Mouse (Mus musculus) brain, embryonic 14.5 days (tissue): ENCODE data around the gene Taar6.

ENCODE experiments used
- CTCF ChIP-seq: fragments of 200-500 bp; IDR thresholded peaks from 2 replicates; pipeline ENCODE4 v1.5.1; 2012; ENCODE audit warnings: inconsistent platforms, mild to moderate bottlenecking, moderate library complexity, borderline replicate concordance; ENCODE audit not compliant: insufficient read depth, insufficient read length; ENCODE audit errors: extremely low read depth
- POLR2A ChIP-seq: fragments of 200-500 bp; IDR thresholded peaks from 2 replicates; pipeline ENCODE4 v1.6.1; 2012; ENCODE audit warnings: mild to moderate bottlenecking, inconsistent platforms, borderline replicate concordance; ENCODE audit not compliant: poor library complexity, insufficient read depth, insufficient read length, severe bottlenecking; ENCODE audit errors: extremely low read depth

GRCm38 (mm10) chr10:23993381-23993780 lies 7.9 kb upstream of the Taar6 start, which contains the start of gene Taar7a:
- TF ChIP-seq CTCF (no peak), POLR2A (no peak)
